Mouse (Mus musculus): ENCODE data around the gene Klf11.

The Klf11 gene

DNA sequence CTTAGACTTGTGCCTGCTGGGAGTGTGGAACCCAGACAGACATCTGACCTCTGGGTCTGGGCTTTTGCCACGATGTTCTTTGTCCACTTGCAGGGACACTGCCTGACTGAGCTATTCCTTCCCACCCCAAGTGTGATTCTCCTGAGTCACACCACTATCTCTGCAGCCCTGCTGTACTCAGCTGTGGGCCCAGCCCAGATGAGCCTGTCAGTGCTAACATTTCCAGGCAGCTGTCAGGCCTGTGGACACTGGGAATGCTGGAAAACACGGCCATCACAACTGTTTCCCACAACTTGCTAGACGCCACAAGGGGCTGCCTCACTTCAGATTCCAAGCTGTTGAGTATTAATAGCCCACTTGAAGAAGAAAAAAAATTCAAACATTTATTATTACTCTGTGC lies 51.9 kb downstream of the Klf11 start:
- DNase-seq (ENCODE audit: low spot score in 2 of 2), result no peak

DNA sequence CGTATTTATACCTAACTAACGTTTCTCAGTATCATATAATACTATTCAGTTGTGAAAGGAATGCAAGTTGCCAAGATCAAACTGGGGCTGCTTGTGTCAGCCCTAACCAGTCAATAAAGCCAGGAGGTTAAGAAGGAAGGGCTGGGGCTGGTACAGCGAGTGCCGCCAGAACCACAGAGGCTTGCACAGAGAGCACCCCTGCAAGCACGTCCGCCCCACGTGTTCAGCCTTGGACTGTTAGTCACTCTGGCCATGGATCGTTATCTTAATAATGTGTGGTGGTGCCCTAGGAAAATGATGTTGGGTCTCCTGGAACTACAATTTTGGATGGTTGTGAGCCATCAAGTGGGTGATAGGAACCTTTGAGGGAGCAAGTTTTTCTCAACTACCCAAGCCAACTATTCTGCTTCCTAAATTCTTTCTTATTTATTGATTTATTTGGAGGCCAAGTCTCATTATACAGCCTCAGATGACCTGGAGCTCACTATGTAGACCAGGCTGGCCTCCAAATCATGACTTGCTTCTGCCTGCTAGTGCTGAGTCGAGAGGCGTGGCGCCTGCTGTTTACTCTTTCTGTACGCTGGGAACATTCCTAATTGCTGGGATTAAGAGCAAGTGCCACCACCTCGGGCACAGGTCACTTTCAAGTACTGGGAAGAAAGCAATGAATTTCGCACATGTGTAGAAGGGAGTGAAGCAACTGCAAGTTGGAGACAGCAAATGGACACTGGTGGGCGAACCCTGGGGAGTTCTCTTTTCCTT lies 54.6 kb downstream of the Klf11 start:
- DNase-seq (ENCODE audit: low spot score in 2 of 2), result no peak

DNA sequence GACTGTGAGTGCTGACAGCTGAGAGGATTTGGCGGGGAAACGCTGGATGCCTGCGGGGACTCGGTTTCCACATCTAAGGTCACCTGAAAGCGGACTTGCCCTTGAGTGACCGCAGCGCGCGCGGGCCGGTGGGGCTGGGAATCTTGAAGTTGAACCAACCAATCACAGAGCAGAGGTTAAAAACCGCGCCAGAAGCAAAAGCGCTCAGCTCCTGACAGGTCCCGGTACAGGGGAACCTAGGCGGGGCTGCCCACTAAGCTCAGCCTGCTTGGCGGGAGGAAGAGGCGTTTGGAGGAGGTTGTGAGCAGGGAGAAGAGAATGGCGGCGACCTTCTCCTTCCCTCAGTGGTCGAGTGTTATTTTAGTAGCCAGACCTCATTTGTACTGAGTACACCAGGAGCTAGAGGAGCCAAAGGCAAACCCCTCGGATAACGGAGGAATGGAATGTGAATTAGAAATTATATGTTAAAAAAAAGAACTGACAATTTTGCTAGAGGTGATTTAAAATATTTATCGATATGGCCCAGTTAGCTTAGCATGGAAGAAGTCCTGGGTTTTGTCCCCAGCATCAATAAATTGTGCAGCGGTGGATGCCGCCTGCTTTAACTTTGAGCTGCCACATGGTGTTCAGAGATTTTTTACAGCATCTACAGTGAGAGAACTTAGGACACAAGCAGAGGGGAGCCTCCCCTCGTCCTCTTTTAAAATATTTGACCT lies 55.8 kb downstream of the Klf11 start:
- DNase-seq (ENCODE audit: low spot score in 2 of 2), result no peak

DNA sequence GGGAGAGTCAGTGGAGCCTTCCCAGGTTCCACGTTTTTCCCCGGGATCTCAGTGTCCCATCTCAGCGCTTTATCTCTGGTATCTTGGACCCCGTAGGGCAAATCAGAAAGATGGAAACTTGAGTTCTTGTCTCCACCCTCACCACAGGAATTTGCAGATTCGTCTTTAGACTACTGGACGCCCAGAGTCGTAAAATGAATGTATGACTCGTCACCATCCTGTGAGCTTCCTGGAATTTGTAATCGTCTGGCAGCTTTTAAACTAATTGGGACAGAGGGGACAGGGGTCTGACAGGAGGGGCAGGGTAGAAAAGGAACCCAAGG lies 56.4 kb downstream of the Klf11 start:
- no peak for DNase-seq (ENCODE audit: low spot score in 2 of 2)

DNA sequence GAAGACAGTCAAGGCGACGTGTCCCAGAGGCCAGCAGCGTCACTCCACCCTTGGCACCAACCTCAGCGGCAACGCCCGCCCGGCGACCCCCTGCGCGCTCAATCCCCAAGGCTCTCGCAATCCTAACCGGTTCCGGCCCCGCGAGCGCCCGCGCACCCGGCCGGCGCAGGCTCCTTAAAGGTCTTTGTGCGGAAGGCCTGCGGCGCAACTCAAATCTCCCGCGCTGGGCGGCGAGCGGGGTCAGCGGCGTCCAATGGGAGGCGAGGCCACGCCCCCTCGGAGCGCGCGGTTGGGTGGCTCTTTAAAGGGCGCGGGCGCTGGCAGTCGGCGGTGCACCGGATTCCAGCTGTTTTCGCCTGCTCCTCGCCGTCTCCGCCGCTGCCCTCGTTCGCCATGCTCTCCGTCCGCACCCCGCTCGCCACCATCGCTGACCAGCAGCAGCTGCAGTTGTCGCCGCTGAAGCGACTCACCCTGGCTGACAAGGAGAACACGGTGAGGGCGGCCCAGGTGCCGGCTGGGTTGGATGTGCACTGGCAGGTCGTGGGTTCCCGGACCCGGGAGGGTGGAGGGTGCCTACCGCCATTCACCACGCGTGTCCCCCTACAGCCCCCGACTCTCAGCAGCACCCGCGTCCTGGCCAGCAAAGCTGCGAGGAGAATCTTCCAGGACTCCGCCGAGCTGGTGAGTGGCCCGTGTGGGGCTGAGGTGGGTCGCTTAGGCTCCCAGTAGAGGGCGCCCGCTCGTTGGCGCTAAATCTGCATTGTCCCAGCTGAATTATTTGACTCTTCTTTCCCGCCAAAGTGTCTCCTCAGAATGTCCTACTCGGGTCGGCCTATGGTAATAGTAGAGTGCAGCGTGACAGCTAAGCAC lies 57.1 kb downstream of the Klf11 start, which contains the start of gene Rrm2:
Gene Rrm2 (plus strand): TSS at position 288 of the 870 bp plus-strand sequence.
- peak; percentile 87 to 89 for DNase-seq (ENCODE audit: low spot score in 2 of 2)

DNA sequence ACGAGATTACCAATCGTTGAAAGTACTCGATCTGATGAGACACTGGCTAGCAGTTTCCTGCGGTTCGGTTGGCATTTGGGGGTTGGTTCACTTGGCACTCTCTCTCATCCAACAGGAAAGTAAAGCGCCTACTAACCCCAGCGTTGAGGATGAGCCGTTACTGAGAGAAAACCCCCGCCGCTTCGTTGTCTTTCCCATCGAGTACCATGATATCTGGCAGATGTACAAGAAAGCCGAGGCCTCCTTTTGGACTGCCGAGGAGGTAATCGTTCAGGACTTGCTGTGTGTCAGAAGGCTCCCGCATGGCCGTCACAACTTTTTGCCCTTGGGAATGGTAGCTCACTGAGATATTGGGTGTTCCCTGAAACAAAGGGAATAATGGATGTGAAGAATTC lies 57.7 kb downstream of the Klf11 start:
- DNase-seq (ENCODE audit: low spot score in 2 of 2), result no peak

- DNase-seq (ENCODE audit: low spot score in 2 of 2), result no peak
Observed at GRCm38 (mm10) chr12:24709409-24709808, 58.3 kb downstream of the Klf11 start.

- DNase-seq (ENCODE audit: low spot score in 2 of 2), result peak in 1 of 2 experiments; percentile 60
Observed at GRCm38 (mm10) chr12:24709831-24710508, 58.9 kb downstream of the Klf11 start.

DNA sequence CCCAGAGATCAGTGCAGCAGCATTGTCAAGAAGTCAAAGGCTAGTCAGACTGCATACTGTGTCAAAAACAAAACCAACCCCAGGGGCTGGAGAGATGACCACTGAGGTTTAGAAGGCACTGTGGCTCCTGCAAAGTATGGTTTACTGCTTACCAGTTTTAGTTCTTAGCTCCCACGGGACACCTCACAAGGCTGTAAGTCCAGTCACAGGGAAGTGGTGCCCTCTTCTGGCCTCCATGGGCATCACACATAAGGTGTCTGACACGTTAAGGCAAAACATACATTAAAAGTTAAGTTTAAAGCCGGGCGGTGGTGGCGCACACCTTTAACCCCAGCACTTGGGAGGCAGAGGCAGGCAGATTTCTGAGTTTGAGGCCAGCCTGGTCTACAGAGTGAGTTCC lies 59.6 kb downstream of the Klf11 start:
- DNase-seq (ENCODE audit: low spot score in 2 of 2), result no peak

All from frontal cortex, postnatal 36 days (tissue).